Mouse (Mus musculus): ENCODE measurements at regions not wholly inside any gene's neighbourhood (a gene's known extent, or its start where the extent isn't known, plus 50 kb on each side); places are given as distances from the start of the nearest gene placed in this dataset.

GRCm38 (mm10) chr8:90535515-90536156 is 187.5 kb upstream of the Tox3 start:
- TF ChIP-seq ZNF384 (IDR thresholded peaks at IDR 0.05; ENCODE audit: low read depth, low read length) (no peak), E2F4 (IDR thresholded peaks at IDR 0.05; ENCODE audit: insufficient replicate concordance, low read depth, low read length) (no peak), POLR2A (IDR thresholded peaks at IDR 0.05; ENCODE audit: low read depth, low read length) (no peak)

Measured in CH12.LX (cell line).